Mouse (Mus musculus) myocyte (in vitro differentiated cells): ENCODE measurements around the gene Epha4. TPM values are rescaled to one million over a fixed set of nuclear protein-coding genes. Genes with fewer than 3 reads are reported as not detected.

Experiments
- H3K27me3 ChIP-seq: one replicate; pipeline ENCODE4 v1.6.1; 2011; ENCODE audit not compliant: control insufficient read depth, insufficient read depth, insufficient read length
- H3K36me3 ChIP-seq: one replicate; pipeline ENCODE4 v1.6.1; 2011; ENCODE audit not compliant: control insufficient read depth, insufficient read depth
- H3K4me2 ChIP-seq: one replicate; pipeline ENCODE4 v1.6.1; 2011; ENCODE audit warnings: low read depth, control low read depth
- H3K4me3 ChIP-seq: one replicate; pipeline ENCODE4 v1.5.1; 2011; ENCODE audit warnings: mild to moderate bottlenecking, control low read depth, moderate library complexity
- H3K79me2 ChIP-seq: one replicate; pipeline ENCODE4 v1.6.1; 2011; ENCODE audit not compliant: control insufficient read depth, insufficient read depth
- H3ac ChIP-seq: one replicate; pipeline ENCODE4 v1.6.1; 2011; ENCODE audit not compliant: control insufficient read depth, insufficient read length
- CEBPB ChIP-seq: IDR thresholded peaks from 2 replicates; pipeline ENCODE4 v1.6.1; 2011; ENCODE audit warnings: mild to moderate bottlenecking, moderate library complexity; ENCODE audit not compliant: poor library complexity, insufficient read depth, severe bottlenecking
- E2F4 ChIP-seq: IDR thresholded peaks from one replicate; pipeline ENCODE4 v1.6.1; 2011; ENCODE audit warnings: mild to moderate bottlenecking, control low read depth, moderate library complexity; ENCODE audit not compliant: insufficient read depth
- MAX ChIP-seq: IDR thresholded peaks from one replicate; pipeline ENCODE4 v1.6.1; 2011; ENCODE audit warnings: low read depth, mild to moderate bottlenecking, control low read depth
- MYOD1 ChIP-seq, 3 experiments: IDR thresholded peaks; one replicate each; pipeline ENCODE4 v1.6.1; 2011; ENCODE audit warnings: control low read depth in 2 of 3, low read depth in 2 of 3, mild to moderate bottlenecking in 2 of 3, moderate library complexity in 1 of 3; ENCODE audit not compliant: insufficient read length in 2 of 3, control insufficient read depth in 1 of 3
- MYOG ChIP-seq, 3 experiments: IDR thresholded peaks; one replicate each; pipeline ENCODE4 v1.6.1; 2011; ENCODE audit warnings: control low read depth in 2 of 3, low read depth in 2 of 3, mild to moderate bottlenecking in 2 of 3; ENCODE audit not compliant: insufficient read length in 2 of 3, control insufficient read depth in 1 of 3, insufficient read depth in 1 of 3
- POLR2A ChIP-seq: IDR thresholded peaks from one replicate; pipeline ENCODE4 v1.6.1; 2011; ENCODE audit warnings: low read depth, mild to moderate bottlenecking, control low read depth, moderate library complexity; ENCODE audit not compliant: insufficient read length
- POLR2AphosphoS2 ChIP-seq: IDR thresholded peaks from one replicate; pipeline ENCODE4 v1.6.1; 2011; ENCODE audit warnings: low read depth, control low read depth; ENCODE audit not compliant: insufficient read length
- REST ChIP-seq: IDR thresholded peaks from one replicate; pipeline ENCODE4 v1.6.1; 2011; ENCODE audit warnings: mild to moderate bottlenecking, control low read depth, moderate library complexity; ENCODE audit not compliant: insufficient read depth, insufficient read length
- SRF ChIP-seq: IDR thresholded peaks from one replicate; pipeline ENCODE4 v1.6.1; 2011; ENCODE audit warnings: low read depth; ENCODE audit not compliant: control insufficient read depth, insufficient read length
- TCF12 ChIP-seq: IDR thresholded peaks from one replicate; pipeline ENCODE4 v1.6.1; 2011; ENCODE audit warnings: mild to moderate bottlenecking, control low read depth; ENCODE audit not compliant: poor library complexity, insufficient read depth, severe bottlenecking
- TCF3 ChIP-seq: IDR thresholded peaks from one replicate; pipeline ENCODE4 v1.6.1; 2011; ENCODE audit warnings: low read depth, control low read depth; ENCODE audit not compliant: insufficient read length
- USF1 ChIP-seq: IDR thresholded peaks from one replicate; pipeline ENCODE4 v1.6.1; 2011; ENCODE audit warnings: low read depth, mild to moderate bottlenecking, control low read depth, moderate library complexity
- polyA plus RNA-seq: library from polyadenylated mRNA; unstranded; fragments of >200 nt; fragmentation: generic; extraction: Trizol; gene quantifications from one replicate; pipeline ENCODE4 v1.2.1, GENCODE M21; 2012; ENCODE audit warnings: missing spikeins

Gene Epha4
- polyA plus RNA-seq, 1 experiment: 0.29 TPM

- Histone ChIP-seq H3K4me2 (no peak overlapping the region), H3K27me3 (no peaks in the 10 kb centered on the region), H3K79me2 (no peaks in the 10 kb centered on the region), H3ac (no peak overlapping the region), H3K4me3 (no peak overlapping the region), H3K36me3 (no peaks in the 10 kb centered on the region)
- TF ChIP-seq USF1: no peak
- no peak for TF ChIP-seq POLR2AphosphoS2
- TF ChIP-seq REST: no peak
- no peak for TF ChIP-seq MYOD1 (IDR thresholded peaks at IDR 0.05; ENCODE audit: control insufficient read depth in 1 of 3, insufficient read length in 2 of 3, low read depth in 2 of 3)
- no peak for TF ChIP-seq POLR2A
- no peak for TF ChIP-seq MAX
- TF ChIP-seq TCF3: no peak
- TF ChIP-seq E2F4: no peak
- TF ChIP-seq SRF: no peak
- no peak for TF ChIP-seq TCF12
- TF ChIP-seq CEBPB: no peak
- TF ChIP-seq MYOG (IDR thresholded peaks at IDR 0.05; ENCODE audit: control insufficient read depth in 1 of 3, insufficient read depth in 1 of 3, insufficient read length in 2 of 3, low read depth in 2 of 3): no peak
Observed at GRCm38 (mm10) chr1:77473446-77474376, 41.2 kb downstream of the Epha4 start.

GRCm38 (mm10) chr1:77472566-77472965, 42.3 kb downstream of the Epha4 start:
- H3K4me3 ChIP-seq: no peak overlapping the region
- no peaks in the 10 kb centered on the region for H3K36me3 ChIP-seq
- TF ChIP-seq MYOG (IDR thresholded peaks at IDR 0.05; ENCODE audit: control insufficient read depth in 1 of 3, insufficient read depth in 1 of 3, insufficient read length in 2 of 3, low read depth in 2 of 3) (no peak), MAX (no peak), SRF (no peak), TCF12 (no peak), CEBPB (no peak), E2F4 (no peak), REST (no peak), POLR2AphosphoS2 (no peak), USF1 (no peak)
- H3K27me3 ChIP-seq: no peaks in the 10 kb centered on the region
- no peak overlapping the region for H3ac ChIP-seq
- no peaks in the 10 kb centered on the region for H3K79me2 ChIP-seq
- no peak overlapping the region for H3K4me2 ChIP-seq

- Histone ChIP-seq H3K27me3 (no peaks in the 10 kb centered on the region), H3K4me3 (no peak overlapping the region), H3K79me2 (no peaks in the 10 kb centered on the region), H3K36me3 (no peaks in the 10 kb centered on the region), H3ac (no peak overlapping the region), H3K4me2 (peak overlapping the region; percentile 74)
- no peak for TF ChIP-seq POLR2AphosphoS2
- TF ChIP-seq MYOG (IDR thresholded peaks at IDR 0.05; ENCODE audit: control insufficient read depth in 1 of 3, insufficient read depth in 1 of 3, insufficient read length in 2 of 3, low read depth in 2 of 3): no peak
- TF ChIP-seq REST: no peak
- TF ChIP-seq USF1: no peak
- no peak for TF ChIP-seq MAX
- no peak for TF ChIP-seq E2F4
- no peak for TF ChIP-seq SRF
- no peak for TF ChIP-seq TCF3
- TF ChIP-seq POLR2A: no peak
- no peak for TF ChIP-seq TCF12
- no peak for TF ChIP-seq MYOD1 (IDR thresholded peaks at IDR 0.05; ENCODE audit: control insufficient read depth in 1 of 3, insufficient read length in 2 of 3, low read depth in 2 of 3)
- no peak for TF ChIP-seq CEBPB
Observed at GRCm38 (mm10) chr1:77471447-77471846, 43.4 kb downstream of the Epha4 start.

GRCm38 (mm10) chr1:77471037-77471436, 43.9 kb downstream of the Epha4 start:
- TF ChIP-seq POLR2A (no peak), POLR2AphosphoS2 (no peak), USF1 (no peak), TCF12 (no peak), MAX (no peak), MYOD1 (IDR thresholded peaks at IDR 0.05; ENCODE audit: control insufficient read depth in 1 of 3, insufficient read length in 2 of 3, low read depth in 2 of 3) (no peak), REST (no peak), TCF3 (no peak), SRF (no peak)
- H3K4me2 ChIP-seq: peak overlapping the region; percentile 74
- no peaks in the 10 kb centered on the region for H3K27me3 ChIP-seq
- no peaks in the 10 kb centered on the region for H3K36me3 ChIP-seq
- H3K4me3 ChIP-seq: no peak overlapping the region
- H3K79me2 ChIP-seq: no peaks in the 10 kb centered on the region
- no peak overlapping the region for H3ac ChIP-seq
